Mouse (Mus musculus): ENCODE results near the gene Ggt7. TPM values are rescaled to one million over a fixed set of nuclear protein-coding genes. Genes with fewer than 3 reads are reported as not detected.

Gene Ggt7
- 0.17 and 0.20 TPM in 2 replicates for polyA plus RNA-seq (2015; fragmentation: Nextera tagmentation; extraction: Ambion mirVana)

GRCm38 (mm10) chr2:155517455-155518423 lies at the start of gene Ggt7, which contains the start of gene Acss2:
Gene Ggt7 (minus strand): TSS chr2:155518237.
Gene Acss2 (plus strand): TSS chr2:155517948.
- no peaks in the 10 kb centered on the region for H3K9me3 ChIP-seq (replicated peaks; ENCODE audit: control insufficient read depth, low read length)
- peak; percentile 97 for ATAC-seq (ENCODE audit: low read depth)
- H3K27me3 ChIP-seq (ENCODE audit: control insufficient read depth, insufficient read depth, low read depth, low read length): peaks cover 26% of the 10 kb centered on the region
- H3K4me2 ChIP-seq (ENCODE audit: low read depth, low read length): peak within 1 kb of the TSS; percentile 82
- peak within 1 kb of the TSS; percentile 93 for H3K4me3 ChIP-seq (ENCODE audit: low read depth, low read length)
- no peaks in the 10 kb centered on the region for H3K36me3 ChIP-seq (ENCODE audit: control insufficient read depth, insufficient read depth)
- peaks cover 16% of the 10 kb centered on the region for H3K4me1 ChIP-seq (ENCODE audit: control insufficient read depth, low read depth, low read length)
- WGBS (ENCODE audit: insufficient replicate concordance): 2% methylated on average over 70 of the region's 70 CpGs
- peak within 1 kb of the TSS; percentile 85 for H3K9ac ChIP-seq (ENCODE audit: low read depth, low read length)
- peak within 1 kb of the TSS; percentile 86 for H3K27ac ChIP-seq (ENCODE audit: low read length)

GRCm38 (mm10) chr2:155567751-155568150 lies 49.7 kb upstream of the Ggt7 start:
- H3K9me3 ChIP-seq (replicated peaks; ENCODE audit: control insufficient read depth, low read length): no peaks in the 10 kb centered on the region
- no peak overlapping the region for H3K4me2 ChIP-seq (ENCODE audit: low read depth, low read length)
- WGBS (ENCODE audit: insufficient replicate concordance): 59% methylated on average over 5 of the region's 5 CpGs
- peaks cover 26% of the 10 kb centered on the region for H3K36me3 ChIP-seq (ENCODE audit: control insufficient read depth, insufficient read depth)
- no peak overlapping the region for H3K4me3 ChIP-seq (ENCODE audit: low read depth, low read length)
- no peaks in the 10 kb centered on the region for H3K27me3 ChIP-seq (ENCODE audit: control insufficient read depth, insufficient read depth, low read depth, low read length)
- H3K4me1 ChIP-seq (ENCODE audit: control insufficient read depth, low read depth, low read length): no peaks in the 10 kb centered on the region
- H3K27ac ChIP-seq (ENCODE audit: low read length): no peak overlapping the region
- ATAC-seq (ENCODE audit: low read depth): no peak
- no peak overlapping the region for H3K9ac ChIP-seq (ENCODE audit: low read depth, low read length)

GRCm38 (mm10) chr2:155562934-155563333 lies 44.9 kb upstream of the Ggt7 start:
- H3K36me3 ChIP-seq (ENCODE audit: control insufficient read depth, insufficient read depth): peaks cover 34% of the 10 kb centered on the region

GRCm38 (mm10) chr2:155562209-155562608 lies 44.2 kb upstream of the Ggt7 start:
- Histone ChIP-seq H3K4me1 (ENCODE audit: control insufficient read depth, low read depth, low read length) (no peaks in the 10 kb centered on the region), H3K4me2 (ENCODE audit: low read depth, low read length) (no peak overlapping the region), H3K9me3 (replicated peaks; ENCODE audit: control insufficient read depth, low read length) (no peaks in the 10 kb centered on the region), H3K4me3 (ENCODE audit: low read depth, low read length) (no peak overlapping the region), H3K27ac (ENCODE audit: low read length) (no peak overlapping the region), H3K27me3 (ENCODE audit: control insufficient read depth, insufficient read depth, low read depth, low read length) (no peaks in the 10 kb centered on the region), H3K36me3 (ENCODE audit: control insufficient read depth, insufficient read depth) (peaks cover 30% of the 10 kb centered on the region), H3K9ac (ENCODE audit: low read depth, low read length) (no peak overlapping the region)
- 29% methylated on average over 1 of the region's 1 CpGs for WGBS (ENCODE audit: insufficient replicate concordance)
- ATAC-seq (ENCODE audit: low read depth): no peak

More at GRCm38 (mm10) chr2:155562934-155563333, 44.9 kb upstream of the Ggt7 start:
- Histone ChIP-seq H3K27me3 (ENCODE audit: control insufficient read depth, insufficient read depth, low read depth, low read length) (no peaks in the 10 kb centered on the region), H3K9me3 (replicated peaks; ENCODE audit: control insufficient read depth, low read length) (no peaks in the 10 kb centered on the region), H3K4me3 (ENCODE audit: low read depth, low read length) (no peak overlapping the region), H3K27ac (ENCODE audit: low read length) (no peak overlapping the region), H3K4me2 (ENCODE audit: low read depth, low read length) (no peak overlapping the region), H3K9ac (ENCODE audit: low read depth, low read length) (no peak overlapping the region), H3K4me1 (ENCODE audit: control insufficient read depth, low read depth, low read length) (no peaks in the 10 kb centered on the region)
- 65% methylated on average over 4 of the region's 4 CpGs for WGBS (ENCODE audit: insufficient replicate concordance)
- ATAC-seq (ENCODE audit: low read depth): no peak

GRCm38 (mm10) chr2:155554426-155554985 lies 36.5 kb upstream of the Ggt7 start:
- H3K4me1 ChIP-seq (ENCODE audit: control insufficient read depth, low read depth, low read length): peaks cover 5% of the 10 kb centered on the region
- peaks cover 5% of the 10 kb centered on the region for H3K36me3 ChIP-seq (ENCODE audit: control insufficient read depth, insufficient read depth)

GRCm38 (mm10) chr2:155552949-155553354 lies 34.9 kb upstream of the Ggt7 start:
- Histone ChIP-seq H3K27me3 (ENCODE audit: control insufficient read depth, insufficient read depth, low read depth, low read length) (no peaks in the 10 kb centered on the region), H3K9ac (ENCODE audit: low read depth, low read length) (no peak overlapping the region), H3K4me1 (ENCODE audit: control insufficient read depth, low read depth, low read length) (peaks cover 5% of the 10 kb centered on the region), H3K36me3 (ENCODE audit: control insufficient read depth, insufficient read depth) (no peaks in the 10 kb centered on the region), H3K4me3 (ENCODE audit: low read depth, low read length) (no peak overlapping the region), H3K27ac (ENCODE audit: low read length) (peak overlapping the region; percentile 80), H3K4me2 (ENCODE audit: low read depth, low read length) (peak overlapping the region; percentile 17; the same call in 1 of the 2 replicates), H3K9me3 (replicated peaks; ENCODE audit: control insufficient read depth, low read length) (no peaks in the 10 kb centered on the region)
- peak; percentile 84 for ATAC-seq (ENCODE audit: low read depth)

More at GRCm38 (mm10) chr2:155554426-155554985, 36.5 kb upstream of the Ggt7 start:
- WGBS (ENCODE audit: insufficient replicate concordance): 53% methylated on average over 2 of the region's 2 CpGs
- Histone ChIP-seq H3K27ac (ENCODE audit: low read length) (no peak overlapping the region), H3K9ac (ENCODE audit: low read depth, low read length) (no peak overlapping the region), H3K4me3 (ENCODE audit: low read depth, low read length) (no peak overlapping the region), H3K9me3 (replicated peaks; ENCODE audit: control insufficient read depth, low read length) (no peaks in the 10 kb centered on the region), H3K27me3 (ENCODE audit: control insufficient read depth, insufficient read depth, low read depth, low read length) (no peaks in the 10 kb centered on the region), H3K4me2 (ENCODE audit: low read depth, low read length) (no peak overlapping the region)
- ATAC-seq (ENCODE audit: low read depth): no peak

GRCm38 (mm10) chr2:155552336-155552735 lies 34.3 kb upstream of the Ggt7 start:
- ATAC-seq (ENCODE audit: low read depth): no peak
- no peak overlapping the region for H3K9ac ChIP-seq (ENCODE audit: low read depth, low read length)
- no peaks in the 10 kb centered on the region for H3K36me3 ChIP-seq (ENCODE audit: control insufficient read depth, insufficient read depth)
- no peak overlapping the region for H3K4me3 ChIP-seq (ENCODE audit: low read depth, low read length)
- H3K4me1 ChIP-seq (ENCODE audit: control insufficient read depth, low read depth, low read length): peaks cover 5% of the 10 kb centered on the region
- H3K27ac ChIP-seq (ENCODE audit: low read length): no peak overlapping the region
- H3K4me2 ChIP-seq (ENCODE audit: low read depth, low read length): no peak overlapping the region
- no peaks in the 10 kb centered on the region for H3K27me3 ChIP-seq (ENCODE audit: control insufficient read depth, insufficient read depth, low read depth, low read length)
- H3K9me3 ChIP-seq (replicated peaks; ENCODE audit: control insufficient read depth, low read length): no peaks in the 10 kb centered on the region

- no peak overlapping the region for H3K9ac ChIP-seq (ENCODE audit: low read depth, low read length)
- no peak overlapping the region for H3K27ac ChIP-seq (ENCODE audit: low read length)
- WGBS (ENCODE audit: insufficient replicate concordance): 66% methylated on average over 1 of the region's 1 CpGs
- H3K27me3 ChIP-seq (ENCODE audit: control insufficient read depth, insufficient read depth, low read depth, low read length): no peaks in the 10 kb centered on the region
- no peak overlapping the region for H3K4me3 ChIP-seq (ENCODE audit: low read depth, low read length)
- no peaks in the 10 kb centered on the region for H3K36me3 ChIP-seq (ENCODE audit: control insufficient read depth, insufficient read depth)
- H3K9me3 ChIP-seq (replicated peaks; ENCODE audit: control insufficient read depth, low read length): no peaks in the 10 kb centered on the region
- no peaks in the 10 kb centered on the region for H3K4me1 ChIP-seq (ENCODE audit: control insufficient read depth, low read depth, low read length)
- no peak for ATAC-seq (ENCODE audit: low read depth)
- no peak overlapping the region for H3K4me2 ChIP-seq (ENCODE audit: low read depth, low read length)
Observed at GRCm38 (mm10) chr2:155546955-155547354, 28.9 kb upstream of the Ggt7 start.

All from liver, embryonic 16.5 days (tissue).